Mouse (Mus musculus) limb, embryonic 14.5 days (tissue): ENCODE measurements around the gene Pdia4. TPM values are rescaled to one million over a fixed set of nuclear protein-coding genes. Genes with fewer than 3 reads are reported as not detected.

Experiments used
- ATAC-seq: fragments of 200-750 bp; cut with Nextera tagmentation; 2 replicates; pipeline ENCODE4 v1.8.0; 2017; ENCODE audit warnings: low read depth, moderate number of reproducible peaks, moderate TSS enrichment; ENCODE audit not compliant: low FRiP score
- DNase-seq: peaks from one replicate; pipeline ENCODE4 v3.0.0-alpha.2; 2015; ENCODE audit warnings: low spot score
- H3K27ac ChIP-seq: fragments of 300-500 bp; sonication (generic); replicated peaks from 2 replicates; pipeline ENCODE4 v1.5.1; 2014; ENCODE audit warnings: low read depth, mild to moderate bottlenecking, low read length, moderate library complexity, mixed read lengths
- H3K27me3 ChIP-seq: fragments of 300-500 bp; sonication (generic); 2 replicates; pipeline ENCODE4 v1.6.1; 2014; ENCODE audit warnings: low read length, mixed read lengths; ENCODE audit not compliant: control insufficient read depth, insufficient read depth
- H3K36me3 ChIP-seq: fragments of 300-500 bp; sonication (generic); 2 replicates; pipeline ENCODE4 v1.6.1; 2014; ENCODE audit warnings: mild to moderate bottlenecking, low read length, moderate library complexity, mixed read lengths; ENCODE audit not compliant: control insufficient read depth, insufficient read depth
- H3K4me1 ChIP-seq: fragments of 300-500 bp; sonication (generic); 2 replicates; pipeline ENCODE4 v1.6.1; 2014; ENCODE audit warnings: antibody characterized with exemption, low read length, mixed read lengths; ENCODE audit not compliant: control insufficient read depth, insufficient read depth
- H3K4me2 ChIP-seq: fragments of 300-500 bp; sonication (generic); replicated peaks from 2 replicates; pipeline ENCODE4 v1.6.1; 2014; ENCODE audit warnings: low read depth, mild to moderate bottlenecking, low read length, moderate library complexity; ENCODE audit not compliant: severe bottlenecking
- H3K4me3 ChIP-seq: fragments of 300-500 bp; sonication (generic); replicated peaks from 2 replicates; pipeline ENCODE4 v1.5.1; 2014; ENCODE audit warnings: low read length
- H3K9ac ChIP-seq: fragments of 300-500 bp; sonication (generic); 2 replicates; pipeline ENCODE4 v1.6.1; 2014; ENCODE audit warnings: mild to moderate bottlenecking, low read depth, low read length, moderate library complexity; ENCODE audit not compliant: severe bottlenecking
- H3K9me3 ChIP-seq: fragments of 300-500 bp; sonication (generic); 2 replicates; pipeline ENCODE4 v1.6.1; 2016; ENCODE audit warnings: low read length; ENCODE audit not compliant: control insufficient read depth
- POLR2A ChIP-seq: fragments of 200-500 bp; IDR thresholded peaks from 2 replicates; pipeline ENCODE4 v1.8.0; 2012; ENCODE audit warnings: inconsistent platforms, mild to moderate bottlenecking, moderate library complexity, borderline replicate concordance; ENCODE audit not compliant: insufficient read depth, insufficient read length; ENCODE audit errors: extremely low read depth
- WGBS: fragments of 180-500 bp; shearing (Covaris S2); extraction: QIAGEN DNeasy Blood & Tissue Kit; methylation state at CpG from one replicate; pipeline ENCODE4 v1.1.7; 2014; 5-methylcytosine and 5-hydroxymethylcytosine counted together
- polyA plus RNA-seq, 2 experiments: library from polyadenylated mRNA; depleted of rRNA in 1 of 2; stranded (reverse) in 1 of 2; unstranded in 1 of 2; fragments of >200 nt; fragmentation: Nextera tagmentation in 1 of 2; extraction: Ambion mirVana in 1 of 2; gene quantifications; 2 replicates each; pipeline versions ENCODE4 v1.2.1 to v1.2.3; 2012 to 2014

The Pdia4 gene
- polyA plus RNA-seq, 2 experiments: 139 to 256 TPM

DNA sequence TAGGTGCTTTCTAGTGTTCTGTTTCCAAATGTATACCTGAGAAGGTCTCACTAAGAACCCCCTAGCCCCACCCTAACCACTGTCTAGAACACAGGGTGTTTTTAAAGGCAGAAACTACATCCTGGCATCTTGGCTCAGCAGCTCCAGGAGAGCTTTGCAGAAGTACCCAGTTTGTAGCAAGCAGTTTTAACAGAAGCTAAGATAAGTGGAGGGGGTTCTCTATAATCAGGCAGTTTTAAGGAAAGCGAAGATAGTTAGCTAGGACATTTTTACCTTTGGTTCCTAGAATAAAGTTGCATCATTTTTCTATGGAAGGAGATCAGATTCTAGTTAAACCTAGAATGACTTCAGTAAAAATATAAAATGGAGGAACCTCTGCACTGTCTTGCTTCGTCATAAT is 28.6 kb upstream of the Pdia4 start:
- WGBS: 95% methylated on average over 2 of the region's 2 CpGs
- H3K36me3 ChIP-seq: peaks cover 9% of the 10 kb centered on the region
- H3K27ac ChIP-seq: no peak overlapping the region
- no peak overlapping the region for H3K9ac ChIP-seq
- H3K27me3 ChIP-seq: no peaks in the 10 kb centered on the region
- H3K9me3 ChIP-seq: no peaks in the 10 kb centered on the region
- TF ChIP-seq POLR2A: no peak
- H3K4me3 ChIP-seq: no peak overlapping the region
- H3K4me2 ChIP-seq: no peak overlapping the region
- DNase-seq (no peak), ATAC-seq (no peak)
- H3K4me1 ChIP-seq: 0 out of 2 replicates have a peak, but pooled peaks cover 3% of the 10 kb centered on the region

- H3K4me2 ChIP-seq: no peak overlapping the region
- no peak overlapping the region for H3K4me3 ChIP-seq
- DNase-seq (no peak), ATAC-seq (no peak)
- no peaks in the 10 kb centered on the region for H3K9me3 ChIP-seq
- 0 out of 2 replicates have a peak, but pooled peaks cover 3% of the 10 kb centered on the region for H3K4me1 ChIP-seq
- H3K36me3 ChIP-seq: peaks cover 9% of the 10 kb centered on the region; the same call in 1 of the 2 replicates
- 86% methylated on average over 1 of the region's 1 CpGs for WGBS
- no peaks in the 10 kb centered on the region for H3K27me3 ChIP-seq
- H3K9ac ChIP-seq: no peak overlapping the region
- TF ChIP-seq POLR2A: no peak
- H3K27ac ChIP-seq: no peak overlapping the region
Measured at GRCm38 (mm10) chr6:47841077-47841476, 27.8 kb upstream of the Pdia4 start.

GRCm38 (mm10) chr6:47837630-47838029 is 24.4 kb upstream of the Pdia4 start:
- H3K27ac ChIP-seq: no peak overlapping the region
- 0 out of 2 replicates have a peak, but pooled peaks cover 3% of the 10 kb centered on the region for H3K4me1 ChIP-seq
- H3K36me3 ChIP-seq: peaks cover 9% of the 10 kb centered on the region; the same call in 1 of the 2 replicates
- ATAC-seq (no peak), DNase-seq (no peak)
- no peak for TF ChIP-seq POLR2A
- no peak overlapping the region for H3K4me2 ChIP-seq
- no peak overlapping the region for H3K9ac ChIP-seq
- H3K9me3 ChIP-seq: no peaks in the 10 kb centered on the region
- no peak overlapping the region for H3K4me3 ChIP-seq
- WGBS: 88% methylated on average over 2 of the region's 2 CpGs
- H3K27me3 ChIP-seq: no peaks in the 10 kb centered on the region

- TF ChIP-seq POLR2A: no peak
- peak; percentile 45 for ATAC-seq
- under 1% methylated on average over 25 of the region's 49 CpGs for WGBS
Measured at GRCm38 (mm10) chr6:47835984-47836521, 22.8 kb upstream of the Pdia4 start.

DNA sequence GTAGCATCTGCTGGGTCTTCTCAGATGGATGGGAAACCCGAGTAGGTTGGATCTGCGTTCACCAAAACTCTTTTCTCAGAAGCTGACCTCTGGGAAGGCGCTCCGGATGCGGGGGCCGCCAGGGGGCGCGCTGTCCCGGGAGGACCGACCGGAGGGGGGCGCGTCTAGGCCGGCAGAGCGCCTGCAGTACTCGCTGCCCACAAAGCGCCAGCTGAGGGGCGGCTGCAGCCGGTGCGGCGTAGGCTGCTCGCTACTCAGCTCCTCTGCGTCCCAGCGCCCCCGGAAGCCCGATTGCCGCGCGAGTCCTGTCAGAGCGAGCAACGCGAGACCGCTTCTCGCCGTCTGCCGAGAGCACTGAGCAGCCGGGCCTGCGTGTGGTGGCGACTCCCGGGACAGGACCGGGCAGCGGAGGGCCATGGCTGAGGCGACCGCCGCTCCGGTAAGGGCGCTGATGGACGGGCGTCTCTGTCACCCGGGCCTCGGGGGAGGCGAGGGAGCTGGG is 22.3 kb upstream of the Pdia4 start, which contains the start of gene Zfp398:
TSS of gene Zfp398 (plus strand) at position 180 of the 502 bp plus-strand sequence.
- no peaks in the 10 kb centered on the region for H3K27me3 ChIP-seq
- 0 out of 2 replicates have a peak, but pooled peaks have one; percentile 52 for TF ChIP-seq POLR2A
- H3K4me3 ChIP-seq: peak within 1 kb of the TSS; percentile 94
- under 1% methylated on average over 46 of the region's 52 CpGs for WGBS
- DNase-seq: peak; percentile 95
- ATAC-seq: peak; percentile 93
- peak within 1 kb of the TSS; percentile 68 for H3K4me2 ChIP-seq
- peak within 1 kb of the TSS; percentile 90 for H3K27ac ChIP-seq
- H3K4me1 ChIP-seq: peaks cover 7% of the 10 kb centered on the region; the same call in 1 of the 2 replicates
- H3K9me3 ChIP-seq: no peaks in the 10 kb centered on the region
- no peaks in the 10 kb centered on the region for H3K36me3 ChIP-seq
- peak within 1 kb of the TSS; percentile 89 for H3K9ac ChIP-seq

More at GRCm38 (mm10) chr6:47835984-47836521, 22.8 kb upstream of the Pdia4 start:
- Histone ChIP-seq H3K4me2 (peak overlapping the region; percentile 68), H3K9ac (peak overlapping the region; percentile 89), H3K36me3 (0 out of 2 replicates have a peak, but pooled peaks cover 3% of the 10 kb centered on the region), H3K4me3 (peak overlapping the region; percentile 94), H3K4me1 (0 out of 2 replicates have a peak, but pooled peaks cover 3% of the 10 kb centered on the region), H3K27ac (peak overlapping the region; percentile 90), H3K27me3 (no peaks in the 10 kb centered on the region), H3K9me3 (no peaks in the 10 kb centered on the region)
- DNase-seq: peak; percentile 58
